Mouse (Mus musculus): ENCODE data around the gene Kif18a.

Gene Kif18a

GRCm38 (mm10) chr2:109280600-109281340 is at the start of gene Kif18a, which contains the start of gene Mettl15:
Gene Kif18a (plus strand): TSS chr2:109280738.
Gene Mettl15 (minus strand): TSS chr2:109280748.
- DNase-seq (ENCODE audit: low spot score), result peak; percentile 90

- no peak for DNase-seq (ENCODE audit: low spot score)
Measured at GRCm38 (mm10) chr2:109233876-109234275, 46.7 kb upstream of the Kif18a start.

GRCm38 (mm10) chr2:109235741-109236140 is 44.8 kb upstream of the Kif18a start:
- no peak for DNase-seq (ENCODE audit: low spot score)

- DNase-seq (ENCODE audit: low spot score), result no peak
Measured at GRCm38 (mm10) chr2:109241947-109242346, 38.6 kb upstream of the Kif18a start.

- DNase-seq (ENCODE audit: low spot score), result no peak
Measured at GRCm38 (mm10) chr2:109262779-109263178, 17.8 kb upstream of the Kif18a start.

GRCm38 (mm10) chr2:109273098-109273497 is 7.4 kb upstream of the Kif18a start:
- DNase-seq (ENCODE audit: low spot score), result no peak

GRCm38 (mm10) chr2:109277593-109277992 is 2.9 kb upstream of the Kif18a start:
- no peak for DNase-seq (ENCODE audit: low spot score)

GRCm38 (mm10) chr2:109278036-109278435 is 2.5 kb upstream of the Kif18a start:
- peak; percentile 37 for DNase-seq (ENCODE audit: low spot score)

GRCm38 (mm10) chr2:109280272-109280599 is 302 bp upstream of the Kif18a start:
- no peak for DNase-seq (ENCODE audit: low spot score)

- DNase-seq (ENCODE audit: low spot score), result no peak
Measured at GRCm38 (mm10) chr2:109281341-109281690, 778 bp downstream of the Kif18a start.

GRCm38 (mm10) chr2:109284121-109284520 is 3.6 kb downstream of the Kif18a start:
- no peak for DNase-seq (ENCODE audit: low spot score)

- no peak for DNase-seq (ENCODE audit: low spot score)
Measured at GRCm38 (mm10) chr2:109289327-109289726, 8.8 kb downstream of the Kif18a start.

- no peak for DNase-seq (ENCODE audit: low spot score)
Measured at GRCm38 (mm10) chr2:109296264-109296663, 15.7 kb downstream of the Kif18a start.

GRCm38 (mm10) chr2:109298160-109298559 is 17.6 kb downstream of the Kif18a start:
- DNase-seq (ENCODE audit: low spot score), result no peak

- no peak for DNase-seq (ENCODE audit: low spot score)
Measured at GRCm38 (mm10) chr2:109302234-109302633, 21.7 kb downstream of the Kif18a start.

GRCm38 (mm10) chr2:109303638-109304037 is 23.1 kb downstream of the Kif18a start:
- DNase-seq (ENCODE audit: low spot score), result no peak

GRCm38 (mm10) chr2:109311369-109311768 is 30.8 kb downstream of the Kif18a start:
- DNase-seq (ENCODE audit: low spot score), result no peak

GRCm38 (mm10) chr2:109331807-109332206 is 51.3 kb downstream of the Kif18a start:
- DNase-seq (ENCODE audit: low spot score), result no peak

GRCm38 (mm10) chr2:109334237-109334636 is 53.7 kb downstream of the Kif18a start:
- no peak for DNase-seq (ENCODE audit: low spot score)

GRCm38 (mm10) chr2:109335765-109336164 is 55.2 kb downstream of the Kif18a start:
- DNase-seq (ENCODE audit: low spot score), result no peak

GRCm38 (mm10) chr2:109345386-109345785 is 64.8 kb downstream of the Kif18a start:
- no peak for DNase-seq (ENCODE audit: low spot score)

GRCm38 (mm10) chr2:109348742-109349141 is 68.2 kb downstream of the Kif18a start:
- DNase-seq (ENCODE audit: low spot score), result no peak

- no peak for DNase-seq (ENCODE audit: low spot score)
Measured at GRCm38 (mm10) chr2:109358456-109359141, 78.1 kb downstream of the Kif18a start.

- DNase-seq (ENCODE audit: low spot score), result no peak
Measured at GRCm38 (mm10) chr2:109365962-109366361, 85.4 kb downstream of the Kif18a start.
